Mouse (Mus musculus) mouse trophoblast stem cell (cell line): Measurements from ENCODE around the gene Tert.

Experiments
- in situ Hi-C, 2 experiments: fragments of 300-500 bp; cut with MseI, MboI; formaldehyde crosslinking; loops; 2 replicates in 1 of 2; 3 replicates in 1 of 2; pipeline ENCODE4 v1.15.1; 2025

Gene Tert

GRCm38 (mm10) chr13:73675161-73675560 lies 48.5 kb downstream of the Tert start:
- in situ Hi-C loops = no loop called here

GRCm38 (mm10) chr13:73677853-73678252 lies 51.1 kb downstream of the Tert start, which contains the start of gene Slc6a18:
Gene Slc6a18, minus strand, starts transcription at chr13:73678023.
- in situ Hi-C loops = no loop called here

- in situ Hi-C loops = no loop called here
These were observed 52.6 kb downstream of the Tert start for GRCm38 (mm10) chr13:73679311-73679710.

- in situ Hi-C loops = no loop called here
These were observed 53.7 kb downstream of the Tert start for GRCm38 (mm10) chr13:73680394-73680793.

GRCm38 (mm10) chr13:73682226-73682625 lies 55.5 kb downstream of the Tert start:
- in situ Hi-C loops = no loop called here

GRCm38 (mm10) chr13:73683682-73684081 lies 57.0 kb downstream of the Tert start:
- in situ Hi-C loops = no loop called here

- in situ Hi-C loops = no loop called here
These were observed 57.7 kb downstream of the Tert start for GRCm38 (mm10) chr13:73684412-73684811.

GRCm38 (mm10) chr13:73685502-73685901 lies 58.8 kb downstream of the Tert start:
- in situ Hi-C loops = no loop called here

- in situ Hi-C loops = no loop called here
These were observed 60.9 kb downstream of the Tert start for GRCm38 (mm10) chr13:73687601-73688000.

- in situ Hi-C loops = no loop called here
These were observed 62.2 kb downstream of the Tert start for GRCm38 (mm10) chr13:73688934-73689333.

- in situ Hi-C loops = no loop called here
These were observed 65.6 kb downstream of the Tert start for GRCm38 (mm10) chr13:73692249-73692868.

GRCm38 (mm10) chr13:73693333-73693732 lies 66.6 kb downstream of the Tert start:
- in situ Hi-C loops = no loop called here

GRCm38 (mm10) chr13:73694972-73695371 lies 68.3 kb downstream of the Tert start:
- in situ Hi-C loops = no loop called here

- in situ Hi-C loops = no loop called here
These were observed 69.8 kb downstream of the Tert start for GRCm38 (mm10) chr13:73696529-73696928.
